Mouse (Mus musculus) ES-CJ7 (cell line): Measurements from ENCODE around the gene Map3k11.

Experiments
- DNase-seq: peaks from one replicate; pipeline ENCODE4 v3.0.0; 2011; ENCODE audit warnings: low read depth, low spot score

Map3k11 gene

GRCm38 (mm10) chr19:5710581-5710980 lies 22.0 kb downstream of the Map3k11 start:
- no peak for DNase-seq

- peak; percentile 74 for DNase-seq
Measured at GRCm38 (mm10) chr19:5711218-5711617, 22.7 kb downstream of the Map3k11 start.

- no peak for DNase-seq
Measured at GRCm38 (mm10) chr19:5711907-5712460, 23.4 kb downstream of the Map3k11 start.

DNA sequence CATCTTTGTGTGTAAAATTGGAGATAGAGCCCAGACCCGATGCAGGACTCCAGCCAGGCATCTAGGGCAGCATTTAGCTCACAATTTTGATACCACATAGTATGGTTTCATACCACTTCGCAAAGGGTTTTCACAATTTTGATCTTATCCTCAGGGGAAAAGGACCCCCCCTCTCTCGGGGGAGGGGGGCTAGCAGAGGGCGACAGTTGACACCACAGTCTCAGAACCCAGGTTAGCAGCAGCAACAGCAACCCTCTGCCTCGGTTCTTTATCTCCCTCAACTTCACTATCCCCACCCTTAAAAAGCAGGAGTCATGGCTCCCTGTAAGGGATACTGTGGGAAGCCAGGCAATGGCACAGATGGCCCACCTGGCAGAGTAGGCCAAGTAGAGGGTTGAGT lies 24.7 kb downstream of the Map3k11 start:
- no peak for DNase-seq

DNA sequence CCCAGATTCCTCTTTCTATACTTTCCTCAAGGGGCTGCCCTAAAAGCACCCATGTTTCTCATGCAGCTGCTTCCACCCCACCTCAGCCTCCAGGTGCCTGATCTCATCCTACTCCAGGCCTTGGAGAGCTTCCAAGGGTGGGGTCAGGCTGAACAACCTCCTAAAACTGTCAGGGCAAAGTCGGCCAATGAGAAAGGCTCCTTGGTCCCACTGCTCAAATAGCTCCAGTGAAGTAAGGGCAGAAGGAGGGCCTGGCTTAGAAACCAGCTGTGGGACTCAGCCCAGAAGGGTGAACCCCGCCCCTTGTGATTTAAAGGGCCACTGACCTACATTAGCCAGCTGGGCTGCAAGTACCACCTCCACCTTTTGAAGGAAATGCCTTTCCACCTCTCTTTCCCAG lies 25.2 kb downstream of the Map3k11 start:
- DNase-seq = peak; percentile 84

GRCm38 (mm10) chr19:5715793-5716688 lies 27.5 kb downstream of the Map3k11 start:
- peak; percentile 78 for DNase-seq

DNA sequence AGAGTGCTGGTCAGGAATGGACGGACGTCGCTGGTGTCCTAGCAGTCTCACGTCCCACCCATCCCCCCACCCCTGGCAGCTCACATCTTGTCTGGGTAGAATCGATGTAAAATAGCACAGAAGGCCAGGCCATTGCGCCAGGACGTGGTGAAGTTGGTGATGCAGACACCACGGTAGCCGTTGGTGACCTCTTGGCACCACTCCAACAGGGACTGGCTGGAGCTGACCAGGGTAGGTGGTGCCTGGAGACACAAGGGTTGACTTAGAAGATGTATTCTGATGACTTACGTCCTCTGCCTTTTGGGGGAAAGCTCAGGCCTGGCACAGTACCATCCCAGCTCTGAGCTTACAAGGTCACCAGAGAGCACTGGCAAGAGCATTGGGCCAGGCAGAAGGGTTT lies 28.4 kb downstream of the Map3k11 start:
- no peak for DNase-seq

GRCm38 (mm10) chr19:5721233-5721632 lies 32.7 kb downstream of the Map3k11 start:
- no peak for DNase-seq

DNA sequence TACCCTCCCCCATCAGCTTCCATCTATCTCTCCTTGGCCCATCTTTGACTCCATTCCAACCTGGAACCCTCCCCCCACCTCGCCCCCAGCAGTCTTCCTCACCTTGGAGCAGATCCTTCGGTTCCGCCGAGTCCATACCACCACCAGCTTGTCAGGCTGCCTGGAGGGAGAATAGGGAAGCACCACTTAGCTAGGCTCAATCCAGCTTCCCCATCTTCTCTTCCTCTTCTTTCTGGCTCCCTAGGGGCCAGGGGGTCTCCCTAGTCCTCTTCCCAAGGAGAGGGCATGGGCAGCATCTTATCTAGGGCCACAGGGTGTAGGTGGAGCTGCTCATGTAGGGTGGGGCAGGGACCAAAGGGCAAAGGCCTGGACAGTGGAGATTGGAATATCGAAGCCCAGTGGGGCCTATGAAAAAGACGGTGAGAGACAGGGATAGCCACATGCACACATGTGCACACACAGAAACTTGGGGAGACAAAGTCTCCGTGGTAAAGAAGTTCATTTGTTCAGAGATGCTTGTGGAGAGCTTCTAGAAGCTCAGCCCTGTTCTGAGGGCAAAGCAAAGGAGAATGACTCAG lies 34.4 kb downstream of the Map3k11 start:
- no peak for DNase-seq

DNA sequence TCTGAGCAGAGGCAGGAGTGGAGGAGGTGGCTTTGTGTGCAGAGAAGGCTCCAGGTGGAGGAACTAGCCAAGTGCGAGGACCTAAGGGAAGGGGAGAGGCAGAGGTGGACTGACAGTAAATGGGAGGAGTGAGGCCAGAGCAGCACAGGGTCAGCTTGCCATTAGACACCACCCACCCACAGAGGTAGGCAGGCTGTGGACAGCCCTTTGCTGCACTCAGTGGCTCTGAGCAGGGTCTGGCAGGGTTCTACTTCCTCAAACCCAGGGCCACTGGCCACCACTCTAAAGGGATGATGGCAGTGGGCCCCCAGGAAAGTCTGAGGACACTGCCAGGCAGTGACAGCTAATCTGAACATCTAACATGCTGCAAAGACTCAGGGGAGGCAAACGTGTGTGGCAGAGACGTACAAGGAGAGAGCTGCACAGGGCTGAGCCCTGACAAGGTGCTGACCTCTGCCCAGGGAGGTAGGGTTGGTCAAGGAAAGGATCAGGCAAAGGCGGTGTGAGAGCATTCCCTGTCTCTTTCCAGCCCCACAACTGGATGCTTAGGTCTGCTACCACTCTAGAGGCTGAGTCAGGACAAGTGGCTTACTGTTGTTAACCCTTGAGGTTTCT lies 35.5 kb downstream of the Map3k11 start:
- DNase-seq = no peak

GRCm38 (mm10) chr19:5724549-5724941 lies 36.0 kb downstream of the Map3k11 start:
- DNase-seq = no peak

- no peak for DNase-seq
Measured at GRCm38 (mm10) chr19:5725029-5725707, 36.6 kb downstream of the Map3k11 start.

DNA sequence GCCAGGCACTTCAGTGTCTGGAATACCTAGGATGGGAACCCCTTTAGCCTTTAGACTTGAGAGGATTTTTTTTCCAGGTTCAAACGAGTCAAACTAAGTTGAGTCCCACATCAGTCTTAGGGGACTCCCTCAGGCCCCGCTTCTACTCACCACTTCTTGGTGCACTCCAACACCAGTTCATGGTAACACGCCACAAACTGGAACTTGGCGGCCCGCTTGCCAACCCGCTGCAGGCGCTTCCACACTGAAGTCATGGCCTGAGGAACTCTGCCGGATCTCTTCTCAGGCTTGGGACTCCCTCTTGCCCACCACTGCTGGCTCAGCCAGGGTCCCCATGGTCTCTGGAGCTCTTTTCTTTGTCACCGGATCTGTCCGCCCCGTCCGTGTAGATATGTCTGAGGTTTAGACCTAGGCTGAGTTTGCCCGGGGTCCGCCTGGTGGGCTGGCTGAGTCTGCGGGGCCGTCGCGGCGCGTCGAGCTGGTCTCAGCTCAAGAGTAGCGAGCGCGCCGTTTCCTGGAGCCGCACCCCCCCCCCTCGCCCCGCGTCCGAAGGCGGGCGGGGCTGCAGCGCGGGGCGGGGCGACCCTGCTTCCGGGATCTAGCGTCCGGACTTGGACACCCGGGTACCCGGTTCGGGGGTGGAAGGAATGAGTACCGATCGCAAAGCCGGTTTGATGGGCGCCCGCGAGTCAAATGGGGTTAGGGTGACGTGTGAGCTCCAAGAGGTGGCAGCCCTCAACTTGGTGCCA lies 37.4 kb downstream of the Map3k11 start, which contains the start of gene Ehbp1l1:
TSS of gene Ehbp1l1 (minus strand) at position 551 of the 749 bp plus-strand sequence.
- no peak for DNase-seq

GRCm38 (mm10) chr19:5726961-5727578 lies 38.5 kb downstream of the Map3k11 start:
- no peak for DNase-seq

DNA sequence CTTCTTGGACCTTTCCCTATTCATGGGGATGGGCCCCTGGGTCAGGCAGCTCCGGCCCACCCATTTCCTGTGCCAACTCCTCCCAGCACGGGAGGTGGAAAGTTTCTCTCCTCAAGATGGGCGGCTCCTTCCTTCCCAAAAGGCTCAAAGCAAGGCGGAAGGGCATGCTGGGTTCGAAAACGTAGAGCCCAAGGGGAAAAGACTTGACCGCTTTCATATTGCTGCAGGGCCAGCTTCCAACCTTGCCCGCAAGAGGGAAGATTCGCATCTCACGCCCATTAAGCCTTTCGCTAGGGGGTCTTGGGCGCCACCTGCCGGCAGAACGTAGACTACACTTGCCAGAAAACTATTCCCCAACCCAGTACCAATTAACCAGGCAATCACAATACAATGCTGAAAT lies 39.2 kb downstream of the Map3k11 start:
- DNase-seq = peak; percentile 89

GRCm38 (mm10) chr19:5728631-5729443 lies 40.3 kb downstream of the Map3k11 start:
- DNase-seq = no peak

- DNase-seq = peak; percentile 84
Measured at GRCm38 (mm10) chr19:5729444-5729815, 40.9 kb downstream of the Map3k11 start, which contains the start of gene Fam89b. Gene Fam89b (minus strand): TSS chr19:5729653.

DNA sequence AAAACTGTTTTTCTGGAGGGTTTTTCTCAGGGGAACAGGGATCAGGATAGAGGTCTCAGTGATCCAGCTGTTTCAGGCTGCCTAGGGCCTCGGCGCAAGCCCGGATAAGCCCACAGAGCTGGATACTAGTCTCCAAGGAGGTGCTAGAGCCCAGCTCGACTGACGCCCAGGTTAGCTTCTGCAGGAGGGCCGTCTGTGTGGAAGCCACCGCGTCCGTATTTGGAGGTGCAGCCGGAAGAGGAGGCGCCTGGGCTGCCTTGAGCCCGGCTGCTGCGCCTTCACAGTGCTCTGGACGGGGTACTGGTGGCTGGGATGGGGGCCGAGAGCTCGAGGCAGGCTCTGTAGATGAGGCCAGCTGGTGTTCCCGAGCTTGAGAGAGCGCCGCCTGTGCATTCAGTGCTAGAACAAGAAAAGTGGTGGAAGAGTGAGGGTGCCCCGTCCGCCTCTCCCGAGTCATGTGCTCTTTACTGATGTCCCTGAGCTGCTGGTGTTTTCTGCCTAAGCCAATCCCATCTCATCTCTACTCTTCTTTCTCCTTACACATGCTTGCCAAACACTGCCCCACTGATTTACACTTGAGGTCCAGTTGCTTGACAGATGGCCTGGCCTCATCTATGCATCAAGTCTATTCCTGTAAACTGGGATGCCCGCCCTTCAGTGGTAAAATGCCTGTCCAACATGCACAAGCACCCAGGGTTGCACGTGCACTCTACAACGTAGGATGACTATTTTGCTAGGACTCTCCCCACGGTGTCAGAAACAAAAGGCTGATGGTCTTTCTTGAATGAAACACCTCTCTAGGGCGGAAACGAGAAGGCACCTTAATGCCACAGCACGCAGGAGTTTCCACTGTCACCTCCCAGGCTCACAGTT lies 42.0 kb downstream of the Map3k11 start:
- no peak for DNase-seq
